Mouse (Mus musculus) kidney, adult 2 months (tissue): Measurements from ENCODE around the gene Rpl13a.

Source experiments
- CTCF ChIP-seq: fragments of 200-500 bp; conservative IDR thresholded peaks from 2 replicates; pipeline ENCODE4 v1.5.1; 2011; ENCODE audit warnings: low read depth, mild to moderate bottlenecking, control low read depth, low read length, moderate library complexity, mixed read lengths; ENCODE audit not compliant: insufficient read depth, insufficient read length
- POLR2A ChIP-seq: fragments of 200-500 bp; IDR thresholded peaks from one replicate; pipeline ENCODE4 v1.6.1; 2011; ENCODE audit warnings: low read depth, low read length, control low read depth

- no peak for TF ChIP-seq CTCF
- no peak for TF ChIP-seq POLR2A
These were observed 3.3 kb upstream of the Rpl13a start for GRCm38 (mm10) chr7:45131850-45132249.
